Mouse (Mus musculus) heart, postnatal 0 days (tissue): ENCODE measurements around the gene Mgam. TPM values are rescaled to one million over a fixed set of nuclear protein-coding genes. Genes with fewer than 3 reads are reported as not detected.

Experiments
- ATAC-seq: fragments of 200-750 bp; cut with Nextera tagmentation; 2 replicates; pipeline ENCODE4 v1.8.0; 2017; ENCODE audit warnings: low read depth, moderate number of reproducible peaks, moderate library complexity; ENCODE audit not compliant: insufficient read depth
- DNase-seq: peaks from one replicate; pipeline ENCODE4 v3.0.0-alpha.2; 2016; ENCODE audit warnings: low spot score
- H3K27ac ChIP-seq: fragments of 300-500 bp; sonication (generic); 2 replicates; pipeline ENCODE4 v1.5.1; 2014; ENCODE audit warnings: low read depth, mild to moderate bottlenecking
- H3K27me3 ChIP-seq: fragments of 300-500 bp; sonication (generic); 2 replicates; pipeline ENCODE4 v1.6.1; 2014; ENCODE audit warnings: low read length, mixed read lengths; ENCODE audit not compliant: control insufficient read depth, insufficient read depth
- H3K36me3 ChIP-seq: fragments of 300-500 bp; sonication (generic); replicated peaks from 2 replicates; pipeline ENCODE4 v1.6.1; 2014; ENCODE audit warnings: low read length, mixed read lengths; ENCODE audit not compliant: control insufficient read depth, insufficient read depth
- H3K4me1 ChIP-seq: fragments of 300-500 bp; sonication (generic); 2 replicates; pipeline ENCODE4 v1.6.1; 2014; ENCODE audit warnings: antibody characterized with exemption; ENCODE audit not compliant: control insufficient read depth, insufficient read depth
- H3K4me2 ChIP-seq: fragments of 300-500 bp; sonication (generic); 2 replicates; pipeline ENCODE4 v1.6.1; 2014; ENCODE audit warnings: low read depth, mild to moderate bottlenecking, low read length, moderate library complexity
- H3K4me3 ChIP-seq: fragments of 300-500 bp; sonication (generic); 2 replicates; pipeline ENCODE4 v1.5.1; 2014; ENCODE audit warnings: low read depth, low read length
- H3K9ac ChIP-seq: fragments of 300-500 bp; sonication (generic); replicated peaks from 2 replicates; pipeline ENCODE4 v1.6.1; 2014; ENCODE audit warnings: low read depth, low read length, mixed read lengths
- H3K9me3 ChIP-seq: fragments of 300-500 bp; sonication (generic); replicated peaks from 2 replicates; pipeline ENCODE4 v1.6.1; 2016; ENCODE audit warnings: low read length; ENCODE audit not compliant: control insufficient read depth
- CTCF ChIP-seq: IDR thresholded peaks from 2 replicates; pipeline ENCODE4 v1.5.1; 2016; ENCODE audit warnings: antibody characterized with exemption, control low read depth, low read depth
- EP300 ChIP-seq: IDR thresholded peaks from 2 replicates; pipeline ENCODE4 v1.6.1; 2016; ENCODE audit warnings: antibody characterized with exemption, low read depth
- WGBS: fragments of 180-500 bp; shearing (Covaris S2); extraction: QIAGEN DNeasy Blood & Tissue Kit; methylation state at CpG from one replicate; pipeline ENCODE4 v1.1.7; 2014; 5-methylcytosine and 5-hydroxymethylcytosine counted together
- polyA plus RNA-seq: library from polyadenylated mRNA; unstranded; fragments of >200 nt; fragmentation: Nextera tagmentation; extraction: Ambion mirVana; gene quantifications from 2 replicates; pipeline ENCODE4 v1.2.1, GENCODE M21; 2015
- total RNA-seq: library from RNA; depleted of rRNA; stranded (reverse); fragments of >200 nt; gene quantifications from 2 replicates; pipeline ENCODE4 v1.2.3, GENCODE M21; 2014; ENCODE audit warnings: low replicate concordance; rRNA removed

The Mgam gene
- total and polyA plus RNA-seq, 2 experiments from 2014 or later, result 0.03 TPM; not detected in 1

- DNase-seq (no peak), ATAC-seq (no peak)
- Histone ChIP-seq H3K4me1 (no peaks in the 10 kb centered on the region), H3K36me3 (no peaks in the 10 kb centered on the region), H3K9ac (no peak overlapping the region), H3K9me3 (no peaks in the 10 kb centered on the region), H3K4me2 (no peak overlapping the region), H3K27ac (no peak overlapping the region), H3K27me3 (no peaks in the 10 kb centered on the region), H3K4me3 (no peak overlapping the region)
- 55% methylated on average over 4 of the region's 4 CpGs for WGBS
- TF ChIP-seq CTCF, result no peak
- TF ChIP-seq EP300, result no peak
These were observed 166.6 kb downstream of the Mgam start for GRCm38 (mm10) chr6:40795077-40795812.

- Histone ChIP-seq H3K27me3 (no peaks in the 10 kb centered on the region), H3K9ac (no peak overlapping the region), H3K4me3 (no peak overlapping the region), H3K4me2 (no peak overlapping the region), H3K27ac (no peak overlapping the region), H3K36me3 (no peaks in the 10 kb centered on the region), H3K9me3 (no peaks in the 10 kb centered on the region), H3K4me1 (no peaks in the 10 kb centered on the region)
- no peak for DNase-seq
- TF ChIP-seq CTCF (no peak), EP300 (no peak)
- no peak for ATAC-seq
- WGBS, result 74% methylated on average over 5 of the region's 5 CpGs
These were observed 189.7 kb downstream of the Mgam start for GRCm38 (mm10) chr6:40818237-40818902.

Other genes with a start within 250 kb of the Mgam start
- gene E330009J07Rik, start 192.7 kb upstream of the Mgam start, total RNA-seq, result 2.3 and 13.7 TPM in 2 replicates
- gene E330009J07Rik, start 192.7 kb upstream of the Mgam start, polyA plus RNA-seq, result 1.1 and 1.6 TPM in 2 replicates
- gene Wee2, start 189.7 kb upstream of the Mgam start, total RNA-seq, result not detected in 2 replicates
- gene Wee2, start 189.7 kb upstream of the Mgam start, polyA plus RNA-seq, result not detected in 2 replicates
- gene Ssbp1, start 157.5 kb upstream of the Mgam start, total RNA-seq, result 5.5 and 11.4 TPM in 2 replicates
- gene Ssbp1, start 157.5 kb upstream of the Mgam start, polyA plus RNA-seq, result 111 and 116 TPM in 2 replicates
- not detected in 2 replicates for gene Tas2r137, start 137.6 kb upstream of the Mgam start, total RNA-seq
- not detected in 2 replicates for gene Tas2r137, start 137.6 kb upstream of the Mgam start, polyA plus RNA-seq
- gene Tas2r108, start 135.3 kb upstream of the Mgam start, total RNA-seq, result not detected in 2 replicates
- gene Tas2r108, start 135.3 kb upstream of the Mgam start, polyA plus RNA-seq, result not detected in 2 replicates
- gene Prss37, start 109.3 kb upstream of the Mgam start, total RNA-seq, result not detected in 2 replicates
- gene Prss37, start 109.3 kb upstream of the Mgam start, polyA plus RNA-seq, result not detected in 2 replicates
- gene Olfr461, start 73.8 kb upstream of the Mgam start, total RNA-seq, result not detected in 2 replicates
- gene Olfr461, start 73.8 kb upstream of the Mgam start, polyA plus RNA-seq, result 0.08 TPM in 1 of 2 replicates, not detected in the other
- gene Olfr460, start 59.3 kb upstream of the Mgam start, total RNA-seq, result not detected in 2 replicates
- not detected in 2 replicates for gene Olfr460, start 59.3 kb upstream of the Mgam start, polyA plus RNA-seq
- 3.3 TPM in 1 of 2 replicates, not detected in the other for gene Clec5a, start 43.0 kb upstream of the Mgam start, total RNA-seq
- gene Clec5a, start 43.0 kb upstream of the Mgam start, polyA plus RNA-seq, result 0.48 and 0.82 TPM in 2 replicates
- gene Tas2r138, start 15.5 kb upstream of the Mgam start, total RNA-seq, result not detected in 2 replicates
- gene Tas2r138, start 15.5 kb upstream of the Mgam start, polyA plus RNA-seq, result not detected in 2 replicates